Mouse (Mus musculus) C2C12 (cell line): ENCODE results near the gene Olfr1279.

ENCODE experiments used
- CEBPB ChIP-seq: IDR thresholded peaks from one replicate; pipeline ENCODE4 v1.6.1; 2011; ENCODE audit warnings: low read depth, mild to moderate bottlenecking, control low read depth, moderate library complexity
- CTCF ChIP-seq: IDR thresholded peaks from one replicate; pipeline ENCODE4 v1.5.1; 2011; ENCODE audit not compliant: control insufficient read depth, insufficient read depth, insufficient read length

DNA sequence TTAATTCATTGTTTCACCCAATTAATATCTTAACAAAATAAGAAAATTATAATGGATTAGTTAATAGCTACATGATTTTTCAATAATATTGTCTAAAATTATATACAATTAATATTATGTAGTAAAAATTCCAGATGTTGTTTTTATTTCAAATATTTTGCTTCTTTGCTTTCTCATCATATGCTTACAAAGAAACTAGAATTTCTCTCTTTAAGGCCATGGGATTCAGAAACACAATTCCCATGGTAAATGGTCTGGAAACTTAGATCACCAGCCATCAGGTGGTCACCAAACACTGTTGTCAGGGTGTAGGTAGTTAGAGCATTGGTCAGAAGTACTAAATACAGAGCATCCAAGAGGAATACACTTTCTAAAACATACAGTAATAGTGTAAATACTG is 10.6 kb upstream of the Olfr1279 start, which contains the start of gene Olfr1278:
- TF ChIP-seq CTCF (no peak), CEBPB (no peak)
